Mouse (Mus musculus): ENCODE results near the gene Card6. TPM values are rescaled to one million over a fixed set of nuclear protein-coding genes. Genes with fewer than 3 reads are reported as not detected.

The Card6 gene
- polyA plus RNA-seq, 1 experiment from 2014 or later = 2.4 TPM

DNA sequence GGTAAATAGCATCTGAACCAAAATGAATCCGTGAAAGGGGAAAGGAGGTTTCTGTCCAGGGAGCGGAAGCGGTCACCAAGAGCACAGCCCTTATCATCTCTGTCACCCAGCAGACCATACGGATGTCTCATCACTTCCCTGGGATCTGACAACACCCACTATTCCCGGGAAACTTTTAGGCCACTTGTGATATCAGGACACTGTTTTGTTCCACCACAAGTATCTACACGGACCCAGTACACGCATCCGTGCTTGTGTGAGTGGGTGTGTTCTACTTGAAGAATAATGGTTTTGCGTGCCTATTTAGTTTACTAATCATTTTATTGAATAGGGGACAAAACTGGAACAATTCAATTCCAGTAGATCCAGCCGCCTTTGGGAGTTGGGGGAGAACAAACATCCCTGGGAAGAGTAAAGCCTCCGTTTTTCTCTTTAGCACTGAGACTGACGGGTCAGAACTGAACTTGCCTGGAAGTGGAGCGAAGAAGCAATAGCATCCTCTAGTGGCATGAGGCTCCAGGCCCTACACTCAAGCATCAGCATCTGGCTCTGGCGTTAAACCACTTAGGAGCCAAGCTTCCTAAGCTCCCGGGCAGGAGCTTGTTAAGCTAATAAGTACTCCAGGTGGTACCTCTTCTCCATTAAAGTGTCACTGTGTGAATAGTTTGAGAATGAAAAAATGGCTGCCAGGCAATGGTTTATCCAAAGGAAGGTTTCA is 39.4 kb downstream of the Card6 start:
- Histone ChIP-seq H3K36me3 (ENCODE audit: control insufficient read depth, insufficient read depth, low read length) (no peaks in the 10 kb centered on the region), H3K9me3 (replicated peaks; ENCODE audit: control insufficient read depth, low read length) (no peaks in the 10 kb centered on the region), H3K27ac (ENCODE audit: low read length) (no peak overlapping the region), H3K4me3 (replicated peaks; ENCODE audit: low read length) (no peak overlapping the region), H3K27me3 (ENCODE audit: control insufficient read depth, insufficient read depth, low read length) (no peaks in the 10 kb centered on the region), H3K4me1 (ENCODE audit: control insufficient read depth, insufficient read depth, low read length) (no peaks in the 10 kb centered on the region), H3K9ac (ENCODE audit: low read length) (no peak overlapping the region), H3K4me2 (ENCODE audit: low read depth, low read length) (no peak overlapping the region)
- 56% methylated on average over 15 of the region's 15 CpGs for WGBS
- no peak for ATAC-seq (ENCODE audit: insufficient read depth, low FRiP score)

GRCm38 (mm10) chr15:5063635-5064034 is 44.7 kb downstream of the Card6 start, which contains the start of gene C7:
C7 (minus strand) TSS chr15:5063740.
- H3K36me3 ChIP-seq (ENCODE audit: control insufficient read depth, insufficient read depth, low read length) = no peaks in the 10 kb centered on the region
- H3K4me2 ChIP-seq (ENCODE audit: low read depth, low read length) = no peak within 1 kb of the TSS
- no peaks in the 10 kb centered on the region for H3K27me3 ChIP-seq (ENCODE audit: control insufficient read depth, insufficient read depth, low read length)
- no peaks in the 10 kb centered on the region for H3K4me1 ChIP-seq (ENCODE audit: control insufficient read depth, insufficient read depth, low read length)
- H3K4me3 ChIP-seq (replicated peaks; ENCODE audit: low read length) = no peak within 1 kb of the TSS
- no peaks in the 10 kb centered on the region for H3K9me3 ChIP-seq (replicated peaks; ENCODE audit: control insufficient read depth, low read length)
- H3K27ac ChIP-seq (ENCODE audit: low read length) = no peak within 1 kb of the TSS
- no peak for ATAC-seq (ENCODE audit: insufficient read depth, low FRiP score)
- no peak within 1 kb of the TSS for H3K9ac ChIP-seq (ENCODE audit: low read length)

Other genes starting within 250 kb of the Card6 start
- gene Mroh2b, start 209.8 kb downstream of the Card6 start, polyA plus RNA-seq (2015; fragmentation: Nextera tagmentation; extraction: Ambion mirVana) = not detected in 2 replicates
- gene C7, start 44.8 kb downstream of the Card6 start, polyA plus RNA-seq (2015; fragmentation: Nextera tagmentation; extraction: Ambion mirVana) = 0.05 TPM in 1 of 2 replicates, not detected in the other
- 412 and 593 TPM in 2 replicates for gene Rpl37, start 8.1 kb upstream of the Card6 start, polyA plus RNA-seq (2015; fragmentation: Nextera tagmentation; extraction: Ambion mirVana)
- gene Prkaa1, start 35.3 kb upstream of the Card6 start, polyA plus RNA-seq (2015; fragmentation: Nextera tagmentation; extraction: Ambion mirVana) = 24.2 and 25.1 TPM in 2 replicates
- 35.4 and 36.9 TPM in 2 replicates for gene Ttc33, start 77.0 kb upstream of the Card6 start, polyA plus RNA-seq (2015; fragmentation: Nextera tagmentation; extraction: Ambion mirVana)
- 7.0 and 8.5 TPM in 2 replicates for gene Ptger4, start 135.6 kb upstream of the Card6 start, polyA plus RNA-seq (2015; fragmentation: Nextera tagmentation; extraction: Ambion mirVana)

Data from stomach, embryonic 16.5 days (tissue).